Mouse (Mus musculus): ENCODE measurements around the gene Uhrf1bp1.

The Uhrf1bp1 gene

GRCm38 (mm10) chr17:27848351-27848750 lies 7.9 kb upstream of the Uhrf1bp1 start:
- no peak for DNase-seq

GRCm38 (mm10) chr17:27851076-27851475 lies 5.2 kb upstream of the Uhrf1bp1 start:
- DNase-seq = no peak

GRCm38 (mm10) chr17:27856798-27857648 lies 782 bp downstream of the Uhrf1bp1 start:
- DNase-seq = peak; percentile 23

- DNase-seq = no peak
Measured at GRCm38 (mm10) chr17:27857649-27858475, 1.6 kb downstream of the Uhrf1bp1 start.

- DNase-seq = no peak
Measured at GRCm38 (mm10) chr17:27859131-27859530, 2.9 kb downstream of the Uhrf1bp1 start.

- no peak for DNase-seq
Measured at GRCm38 (mm10) chr17:27865461-27865860, 9.2 kb downstream of the Uhrf1bp1 start.

GRCm38 (mm10) chr17:27866737-27867136 lies 10.5 kb downstream of the Uhrf1bp1 start:
- DNase-seq = no peak

GRCm38 (mm10) chr17:27871851-27872250 lies 15.6 kb downstream of the Uhrf1bp1 start:
- no peak for DNase-seq

GRCm38 (mm10) chr17:27873583-27873982 lies 17.3 kb downstream of the Uhrf1bp1 start:
- DNase-seq = no peak

- DNase-seq = no peak
Measured at GRCm38 (mm10) chr17:27874510-27874909, 18.3 kb downstream of the Uhrf1bp1 start.

- no peak for DNase-seq
Measured at GRCm38 (mm10) chr17:27881518-27881917, 25.3 kb downstream of the Uhrf1bp1 start.

GRCm38 (mm10) chr17:27883129-27883528 lies 26.9 kb downstream of the Uhrf1bp1 start:
- DNase-seq = no peak

GRCm38 (mm10) chr17:27883994-27884393 lies 27.8 kb downstream of the Uhrf1bp1 start:
- DNase-seq = no peak

GRCm38 (mm10) chr17:27886499-27887210 lies 30.4 kb downstream of the Uhrf1bp1 start:
- DNase-seq = no peak

- DNase-seq = peak; percentile 88
Measured at GRCm38 (mm10) chr17:27907512-27908205, 51.4 kb downstream of the Uhrf1bp1 start.

- peak; percentile 27 for DNase-seq
Measured at GRCm38 (mm10) chr17:27908206-27908887, 52.1 kb downstream of the Uhrf1bp1 start.

- peak; percentile 92 for DNase-seq
Measured at GRCm38 (mm10) chr17:27908888-27909621, 52.8 kb downstream of the Uhrf1bp1 start, which contains the start of gene Anks1. TSS of gene Anks1 (plus strand) at chr17:27909306.

GRCm38 (mm10) chr17:27909622-27910500 lies 53.6 kb downstream of the Uhrf1bp1 start, which contains the start of gene Taf11:
TSS of gene Taf11 (minus strand) at chr17:27909844.
- DNase-seq = peak; percentile 80

GRCm38 (mm10) chr17:27911371-27911770 lies 55.1 kb downstream of the Uhrf1bp1 start:
- DNase-seq = no peak

- no peak for DNase-seq
Measured at GRCm38 (mm10) chr17:27914742-27915141, 58.5 kb downstream of the Uhrf1bp1 start.
